Mouse (Mus musculus): ENCODE measurements around the gene Zfp346. TPM values are rescaled to one million over a fixed set of nuclear protein-coding genes. Genes with fewer than 3 reads are reported as not detected.
"Not testable (repeated sequence)": the region's sequence is repeated elsewhere in the genome, so short reads cannot be mapped to it uniquely, and the experiment has no call there.

Zfp346 gene
- 10 to 100 TPM; 12.3 to 19.5 TPM for polyA plus RNA-seq (2017; shearing (Covaris generic))

GRCm38 (mm10) chr13:55105045-55105952 is at the start of gene Zfp346:
Gene Zfp346 (plus strand): TSS chr13:55105311.
- ATAC-seq, result peak; percentile 88

GRCm38 (mm10) chr13:55058042-55058441 is 47.1 kb upstream of the Zfp346 start:
- no peak for ATAC-seq

- no peak for ATAC-seq
Measured at GRCm38 (mm10) chr13:55063276-55063675, 41.8 kb upstream of the Zfp346 start.

GRCm38 (mm10) chr13:55069719-55070118 is 35.4 kb upstream of the Zfp346 start:
- no peak for ATAC-seq

- ATAC-seq, result no peak
Measured at GRCm38 (mm10) chr13:55071322-55071721, 33.8 kb upstream of the Zfp346 start.

GRCm38 (mm10) chr13:55075597-55075996 is 29.5 kb upstream of the Zfp346 start:
- ATAC-seq, result no peak

GRCm38 (mm10) chr13:55092588-55092987 is 12.5 kb upstream of the Zfp346 start:
- no peak for ATAC-seq

GRCm38 (mm10) chr13:55097841-55098240 is 7.3 kb upstream of the Zfp346 start:
- not testable (repeated sequence) for ATAC-seq

GRCm38 (mm10) chr13:55099066-55099725 is 5.9 kb upstream of the Zfp346 start:
- ATAC-seq, result peak; percentile 53

- peak; percentile 65 for ATAC-seq
Measured at GRCm38 (mm10) chr13:55099726-55100478, 5.2 kb upstream of the Zfp346 start, which contains the start of gene Uimc1. Gene Uimc1 (minus strand): TSS chr13:55100300.

- no peak for ATAC-seq
Measured at GRCm38 (mm10) chr13:55101627-55102026, 3.5 kb upstream of the Zfp346 start.

- ATAC-seq, result no peak
Measured at GRCm38 (mm10) chr13:55102366-55102765, 2.7 kb upstream of the Zfp346 start.

GRCm38 (mm10) chr13:55103351-55103750 is 1.8 kb upstream of the Zfp346 start:
- ATAC-seq, result no peak

GRCm38 (mm10) chr13:55105953-55106691 is 1.0 kb downstream of the Zfp346 start:
- ATAC-seq, result no peak

- no peak for ATAC-seq
Measured at GRCm38 (mm10) chr13:55107116-55107515, 2.0 kb downstream of the Zfp346 start.

- no peak for ATAC-seq
Measured at GRCm38 (mm10) chr13:55107694-55108093, 2.6 kb downstream of the Zfp346 start.

GRCm38 (mm10) chr13:55114375-55114774 is 9.3 kb downstream of the Zfp346 start:
- ATAC-seq, result no peak

GRCm38 (mm10) chr13:55124903-55125302 is 19.8 kb downstream of the Zfp346 start:
- ATAC-seq, result no peak

- no peak for ATAC-seq
Measured at GRCm38 (mm10) chr13:55133448-55133847, 28.3 kb downstream of the Zfp346 start, which contains the start of gene Gm17617. Gene Gm17617 (minus strand): TSS chr13:55133548.

- no peak for ATAC-seq
Measured at GRCm38 (mm10) chr13:55135382-55135781, 30.3 kb downstream of the Zfp346 start.

GRCm38 (mm10) chr13:55140271-55140670 is 35.2 kb downstream of the Zfp346 start:
- no peak for ATAC-seq
